Mouse (Mus musculus): ENCODE data around the gene Cd24a. TPM values are rescaled to one million over a fixed set of nuclear protein-coding genes. Genes with fewer than 3 reads are reported as not detected.
A peak's percentile ranks its signal among the peaks of the same experiment; 100 is the strongest.

Cd24a gene
- total and polyA plus RNA-seq, 3 experiments, result 469 to 2,766 (median 2,120) TPM

GRCm38 (mm10) chr10:43574956-43575355 lies 3.1 kb upstream of the Cd24a start:
- Histone ChIP-seq H3K9me3 (replicated peaks; ENCODE audit: low read length) (peaks cover 18% of the 10 kb centered on the region), H3K4me2 (ENCODE audit: insufficient read depth, low read depth, poor library complexity, severe bottlenecking) (no peak overlapping the region), H3K4me3 (replicated peaks in 1 of 3; ENCODE audit: low read depth in 2 of 3, low read length in 2 of 3, poor library complexity in 1 of 3) (no peak overlapping the region), H3K79me2 (replicated peaks; ENCODE audit: control insufficient read depth, extremely low read depth, insufficient read depth, poor library complexity, severe bottlenecking) (peaks cover 9% of the 10 kb centered on the region), H3K27me3 (replicated peaks) (no peaks in the 10 kb centered on the region), H3K27ac (ENCODE audit: insufficient read depth, low read depth) (no peak overlapping the region), H3K36me3 (replicated peaks in 1 of 2; ENCODE audit: control insufficient read depth in 1 of 2, insufficient read depth in 1 of 2, low read length in 1 of 2) (no peaks in the 10 kb centered on the region), H3K4me1 (ENCODE audit: control insufficient read depth in 1 of 2, insufficient read depth in 2 of 2) (peaks cover 5 to 28% of the 10 kb centered on the region in 2 experiments; a peak in 3 of 4 replicates), H3K9ac (ENCODE audit: insufficient read depth, low read depth) (no peak overlapping the region)
- peak; percentile 91 for DNase-seq (ENCODE audit: extremely low read depth)
- no peak for TF ChIP-seq POLR2A (IDR thresholded peaks at IDR 0.05; ENCODE audit: low read depth, low read length)
- TF ChIP-seq USF2 (conservative IDR thresholded peaks at IDR 0.05; ENCODE audit: low read depth, low read length), result no peak
- no peak for TF ChIP-seq HCFC1 (IDR thresholded peaks at IDR 0.05; ENCODE audit: low read depth, low read length)
- no peak for TF ChIP-seq CHD1 (IDR thresholded peaks at IDR 0.05; ENCODE audit: low read depth, low read length)
- TF ChIP-seq MAZ (IDR thresholded peaks at IDR 0.05; ENCODE audit: low read depth, low read length), result no peak
- TF ChIP-seq MAFK (IDR thresholded peaks at IDR 0.05; ENCODE audit: insufficient replicate concordance, low read length), result no peak
- TF ChIP-seq GABPA (IDR thresholded peaks at IDR 0.05; ENCODE audit: insufficient replicate concordance, low read depth, low read length), result no peak
- no peak for TF ChIP-seq USF1 (IDR thresholded peaks at IDR 0.05; ENCODE audit: low read depth, low read length)
- no peak for TF ChIP-seq TCF12 (IDR thresholded peaks at IDR 0.05; ENCODE audit: low read depth, low read length)
- no peak for TF ChIP-seq RCOR1 (conservative IDR thresholded peaks at IDR 0.05; ENCODE audit: low read depth, low read length)
- TF ChIP-seq PAX5 (IDR thresholded peaks at IDR 0.05; ENCODE audit: low read length), result no peak
- peak; percentile 53 to 93 for TF ChIP-seq CTCF (conservative IDR thresholded peaks at IDR 0.05 in 1 of 2, IDR thresholded peaks at IDR 0.05 in 1 of 2; ENCODE audit: low read depth in 2 of 2, low read length in 2 of 2)
- TF ChIP-seq NRF1 (IDR thresholded peaks at IDR 0.05; ENCODE audit: low read depth, low read length), result no peak
- peak; percentile 96 for TF ChIP-seq SMC3 (IDR thresholded peaks at IDR 0.05; ENCODE audit: low read depth, low read length)
- no peak for TF ChIP-seq CHD2 (IDR thresholded peaks at IDR 0.05; ENCODE audit: low read length)
- TF ChIP-seq TBP (conservative IDR thresholded peaks at IDR 0.05; ENCODE audit: low read depth, low read length), result no peak
- TF ChIP-seq KAT2A (IDR thresholded peaks at IDR 0.05; ENCODE audit: insufficient replicate concordance, low read length), result no peak
- no peak for TF ChIP-seq MAX (IDR thresholded peaks at IDR 0.05; ENCODE audit: low read length)
- no peak for TF ChIP-seq ETS1 (conservative IDR thresholded peaks at IDR 0.05; ENCODE audit: low read depth, low read length)
- TF ChIP-seq UBTF (IDR thresholded peaks at IDR 0.05; ENCODE audit: low read depth, low read length), result no peak
- TF ChIP-seq JUN (IDR thresholded peaks at IDR 0.05; ENCODE audit: insufficient read depth, low read depth, low read length), result no peak
- TF ChIP-seq ZKSCAN1 (IDR thresholded peaks at IDR 0.05; ENCODE audit: borderline replicate concordance, low read depth, low read length), result no peak
- TF ChIP-seq ZNF384 (IDR thresholded peaks at IDR 0.05; ENCODE audit: low read depth, low read length), result no peak
- no peak for TF ChIP-seq SIN3A (IDR thresholded peaks at IDR 0.05; ENCODE audit: low read length)
- TF ChIP-seq EP300 (IDR thresholded peaks at IDR 0.05; ENCODE audit: low read length), result no peak
- no peak; the same call in 1 of the 2 replicates for TF ChIP-seq IRF4 (IDR thresholded peaks at IDR 0.05; ENCODE audit: low read depth, low read length)
- TF ChIP-seq MXI1 (IDR thresholded peaks at IDR 0.05; ENCODE audit: low read depth, low read length), result peak; percentile 54; the same call in 1 of the 2 replicates
- TF ChIP-seq POLR2AphosphoS2 (IDR thresholded peaks at IDR 0.05; ENCODE audit: low read depth, low read length), result no peak
- TF ChIP-seq MEF2A (IDR thresholded peaks at IDR 0.05; ENCODE audit: borderline replicate concordance, low read depth, low read length), result no peak
- peak; percentile 54; the same call in 1 of the 2 replicates for TF ChIP-seq MYC (IDR thresholded peaks at IDR 0.05; ENCODE audit: low read depth, low read length)
- TF ChIP-seq JUND (conservative IDR thresholded peaks at IDR 0.05; ENCODE audit: low read depth, low read length), result peak; percentile 28; the same call in 1 of the 2 replicates
- peak; percentile 100 for TF ChIP-seq RAD21 (IDR thresholded peaks at IDR 0.05; ENCODE audit: low read depth, low read length)
- TF ChIP-seq ZC3H11A (IDR thresholded peaks at IDR 0.05; ENCODE audit: low read depth, low read length), result peak; percentile 98
- TF ChIP-seq BHLHE40 (IDR thresholded peaks at IDR 0.05; ENCODE audit: low read depth, low read length), result no peak
- no peak for TF ChIP-seq E2F4 (IDR thresholded peaks at IDR 0.05; ENCODE audit: insufficient replicate concordance, low read depth, low read length)
- no peak for TF ChIP-seq ZMIZ1 (IDR thresholded peaks at IDR 0.05; ENCODE audit: low read depth, low read length)
- TF ChIP-seq NELFE (IDR thresholded peaks at IDR 0.05; ENCODE audit: low read depth, low read length), result no peak
- no peak for TF ChIP-seq ELF1 (IDR thresholded peaks at IDR 0.05; ENCODE audit: low read depth, low read length)
- dilution Hi-C loops (cut with MboI; ENCODE audit: extremely low pct_ligation_motif_present, extremely low pct_unique_long_range_greater_than_20kb, low sequenced_read_pairs), result no loop called here
- in situ Hi-C loops (cut with MboI; ENCODE audit: low pct_ligation_motif_present, low pct_unique_long_range_greater_than_20kb, low sequenced_read_pairs), result loop anchor here (5.0 to 25.0 kb wide), 4 partner anchors 167 to 612 kb away; no protein-coding TSS in a partner anchor
